Mouse (Mus musculus): Measurements from ENCODE around the gene Serpini1. TPM values are rescaled to one million over a fixed set of nuclear protein-coding genes. Genes with fewer than 3 reads are reported as not detected.

Gene Serpini1
- polyA plus RNA-seq, 1 experiment from 2014 or later = 9.5 TPM

GRCm38 (mm10) chr3:75541259-75541658, 16.1 kb upstream of the Serpini1 start:
- H3K36me3 ChIP-seq (ENCODE audit: control insufficient read depth, insufficient read depth) = peaks cover 12% of the 10 kb centered on the region
- no peaks in the 10 kb centered on the region for H3K27me3 ChIP-seq (replicated peaks; ENCODE audit: control insufficient read depth, insufficient read depth, low read length)
- H3K27ac ChIP-seq (ENCODE audit: low read depth, low read length) = no peak overlapping the region
- no peak for ATAC-seq
- H3K4me3 ChIP-seq (ENCODE audit: low read depth, low read length) = no peak overlapping the region
- WGBS = 85% methylated on average over 4 of the region's 4 CpGs
- H3K9me3 ChIP-seq (ENCODE audit: control insufficient read depth) = no peaks in the 10 kb centered on the region
- no peak overlapping the region for H3K4me2 ChIP-seq (replicated peaks; ENCODE audit: low read depth)
- H3K4me1 ChIP-seq (replicated peaks; ENCODE audit: control insufficient read depth, insufficient read depth, low read length) = no peaks in the 10 kb centered on the region
- H3K9ac ChIP-seq (ENCODE audit: low read depth, low read length) = no peak overlapping the region
- no peak for TF ChIP-seq CTCF (IDR thresholded peaks at IDR 0.05; ENCODE audit: low read depth)

DNA sequence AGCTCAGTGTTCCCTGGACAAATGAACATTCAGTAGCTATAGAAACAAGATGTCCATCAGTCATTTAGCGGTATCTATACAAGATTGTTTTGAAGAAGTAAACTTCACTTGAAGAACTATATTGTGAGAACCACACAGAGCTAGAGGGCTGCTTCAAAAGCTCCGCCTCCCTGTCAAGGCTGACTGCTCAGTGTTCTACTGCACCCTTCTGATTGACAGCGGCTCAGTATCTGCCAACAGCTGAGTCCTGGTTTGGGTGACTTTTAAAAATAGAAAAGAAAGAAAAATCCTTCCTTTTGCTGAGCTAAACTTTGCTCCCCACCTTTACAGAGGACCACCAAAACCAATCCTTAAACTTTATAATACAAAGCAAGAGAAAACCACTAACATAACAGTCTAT, 14.5 kb upstream of the Serpini1 start:
- H3K27me3 ChIP-seq (replicated peaks; ENCODE audit: control insufficient read depth, insufficient read depth, low read length) = no peaks in the 10 kb centered on the region
- 86% methylated on average over 3 of the region's 3 CpGs for WGBS
- H3K4me1 ChIP-seq (replicated peaks; ENCODE audit: control insufficient read depth, insufficient read depth, low read length) = no peaks in the 10 kb centered on the region
- no peaks in the 10 kb centered on the region for H3K9me3 ChIP-seq (ENCODE audit: control insufficient read depth)
- no peak for TF ChIP-seq CTCF (IDR thresholded peaks at IDR 0.05; ENCODE audit: low read depth)
- no peak overlapping the region for H3K4me2 ChIP-seq (replicated peaks; ENCODE audit: low read depth)
- H3K27ac ChIP-seq (ENCODE audit: low read depth, low read length) = no peak overlapping the region
- no peak overlapping the region for H3K9ac ChIP-seq (ENCODE audit: low read depth, low read length)
- peaks cover 8% of the 10 kb centered on the region for H3K36me3 ChIP-seq (ENCODE audit: control insufficient read depth, insufficient read depth)
- no peak overlapping the region for H3K4me3 ChIP-seq (ENCODE audit: low read depth, low read length)
- ATAC-seq = no peak

- ATAC-seq = no peak
- H3K4me1 ChIP-seq (replicated peaks; ENCODE audit: control insufficient read depth, insufficient read depth, low read length) = no peaks in the 10 kb centered on the region
- H3K27me3 ChIP-seq (replicated peaks; ENCODE audit: control insufficient read depth, insufficient read depth, low read length) = no peaks in the 10 kb centered on the region
- no peaks in the 10 kb centered on the region for H3K9me3 ChIP-seq (ENCODE audit: control insufficient read depth)
- no peak overlapping the region for H3K4me2 ChIP-seq (replicated peaks; ENCODE audit: low read depth)
- H3K4me3 ChIP-seq (ENCODE audit: low read depth, low read length) = no peak overlapping the region
- H3K36me3 ChIP-seq (ENCODE audit: control insufficient read depth, insufficient read depth) = peaks cover 2% of the 10 kb centered on the region
- WGBS = 90% methylated on average over 1 of the region's 1 CpGs
- no peak for TF ChIP-seq CTCF (IDR thresholded peaks at IDR 0.05; ENCODE audit: low read depth)
- H3K27ac ChIP-seq (ENCODE audit: low read depth, low read length) = no peak overlapping the region
- H3K9ac ChIP-seq (ENCODE audit: low read depth, low read length) = no peak overlapping the region
Observed at GRCm38 (mm10) chr3:75544287-75544686, 13.1 kb upstream of the Serpini1 start.

GRCm38 (mm10) chr3:75551248-75551647, 6.1 kb upstream of the Serpini1 start:
- H3K27ac ChIP-seq (ENCODE audit: low read depth, low read length) = no peak overlapping the region
- no peak overlapping the region for H3K9ac ChIP-seq (ENCODE audit: low read depth, low read length)
- H3K27me3 ChIP-seq (replicated peaks; ENCODE audit: control insufficient read depth, insufficient read depth, low read length) = no peaks in the 10 kb centered on the region
- H3K4me1 ChIP-seq (replicated peaks; ENCODE audit: control insufficient read depth, insufficient read depth, low read length) = no peaks in the 10 kb centered on the region
- no peak for TF ChIP-seq CTCF (IDR thresholded peaks at IDR 0.05; ENCODE audit: low read depth)
- no peak overlapping the region for H3K4me2 ChIP-seq (replicated peaks; ENCODE audit: low read depth)
- no peaks in the 10 kb centered on the region for H3K36me3 ChIP-seq (ENCODE audit: control insufficient read depth, insufficient read depth)
- no peak for ATAC-seq
- H3K9me3 ChIP-seq (ENCODE audit: control insufficient read depth) = no peaks in the 10 kb centered on the region
- H3K4me3 ChIP-seq (ENCODE audit: low read depth, low read length) = no peak overlapping the region

GRCm38 (mm10) chr3:75556121-75556694, 1.1 kb upstream of the Serpini1 start:
- Histone ChIP-seq H3K27me3 (replicated peaks; ENCODE audit: control insufficient read depth, insufficient read depth, low read length) (no peaks in the 10 kb centered on the region), H3K9ac (ENCODE audit: low read depth, low read length) (peak overlapping the region; percentile 92), H3K9me3 (ENCODE audit: control insufficient read depth) (no peaks in the 10 kb centered on the region), H3K4me2 (replicated peaks; ENCODE audit: low read depth) (peak overlapping the region; percentile 83), H3K4me3 (ENCODE audit: low read depth, low read length) (peak overlapping the region; percentile 98), H3K27ac (ENCODE audit: low read depth, low read length) (peak overlapping the region; percentile 91), H3K4me1 (replicated peaks; ENCODE audit: control insufficient read depth, insufficient read depth, low read length) (peaks cover 3% of the 10 kb centered on the region; the same call in 1 of the 2 replicates), H3K36me3 (ENCODE audit: control insufficient read depth, insufficient read depth) (no peaks in the 10 kb centered on the region)
- WGBS = under 1% methylated on average over 36 of the region's 36 CpGs
- TF ChIP-seq CTCF (IDR thresholded peaks at IDR 0.05; ENCODE audit: low read depth) = no peak
- peak; percentile 44 for ATAC-seq

- Histone ChIP-seq H3K27ac (ENCODE audit: low read depth, low read length) (peak within 1 kb of the TSS; percentile 91), H3K4me1 (replicated peaks; ENCODE audit: control insufficient read depth, insufficient read depth, low read length) (peaks cover 3% of the 10 kb centered on the region; the same call in 1 of the 2 replicates), H3K36me3 (ENCODE audit: control insufficient read depth, insufficient read depth) (no peaks in the 10 kb centered on the region), H3K27me3 (replicated peaks; ENCODE audit: control insufficient read depth, insufficient read depth, low read length) (no peaks in the 10 kb centered on the region), H3K4me2 (replicated peaks; ENCODE audit: low read depth) (peak within 1 kb of the TSS; percentile 83), H3K9me3 (ENCODE audit: control insufficient read depth) (no peaks in the 10 kb centered on the region), H3K9ac (ENCODE audit: low read depth, low read length) (peak within 1 kb of the TSS; percentile 92), H3K4me3 (ENCODE audit: low read depth, low read length) (peak within 1 kb of the TSS; percentile 98)
- ATAC-seq = peak; percentile 98
- peak; percentile 57 for TF ChIP-seq CTCF (IDR thresholded peaks at IDR 0.05; ENCODE audit: low read depth)
- under 1% methylated on average over 35 of the region's 35 CpGs for WGBS
Observed at GRCm38 (mm10) chr3:75556695-75557291, 554 bp upstream of the Serpini1 start, which contains the start of gene Pdcd10. Gene Pdcd10, minus strand, starts transcription at chr3:75556856.
